Mouse (Mus musculus): ENCODE results near the gene Pus1.

GRCm38 (mm10) chr5:110809667-110810325 is 29.3 kb upstream of the Pus1 start, which contains the start of gene Ulk1:
- peak; percentile 91 for TF ChIP-seq POLR2A (IDR thresholded peaks at IDR 0.05; ENCODE audit: control insufficient read depth, low read depth, low read length)
- no peak for TF ChIP-seq CTCF (IDR thresholded peaks at IDR 0.05; ENCODE audit: control insufficient read depth, insufficient read depth, insufficient replicate concordance, low read depth, low read length)
